Mouse (Mus musculus) heart, postnatal 36 days (tissue): Measurements from ENCODE around the gene Fam114a1. TPM values are rescaled to one million over a fixed set of nuclear protein-coding genes. Genes with fewer than 3 reads are reported as not detected.

Experiments used
- DNase-seq, 2 experiments: peaks; one replicate each; pipeline ENCODE4 v3.0.0; 2021 to 2022
- intact Hi-C: fragments of 180-260 bp; cut with DNase I; formaldehyde crosslinking; loops from one replicate; pipeline ENCODE4 v1.15.1; 2025
- total RNA-seq, 2 experiments: library from RNA; stranded (reverse); gene quantifications; 2 replicates each; pipeline ENCODE4 v1.2.3; 2021

Gene Fam114a1
- 10 to 100 TPM; 16.4 to 16.8 TPM for total RNA-seq

DNA sequence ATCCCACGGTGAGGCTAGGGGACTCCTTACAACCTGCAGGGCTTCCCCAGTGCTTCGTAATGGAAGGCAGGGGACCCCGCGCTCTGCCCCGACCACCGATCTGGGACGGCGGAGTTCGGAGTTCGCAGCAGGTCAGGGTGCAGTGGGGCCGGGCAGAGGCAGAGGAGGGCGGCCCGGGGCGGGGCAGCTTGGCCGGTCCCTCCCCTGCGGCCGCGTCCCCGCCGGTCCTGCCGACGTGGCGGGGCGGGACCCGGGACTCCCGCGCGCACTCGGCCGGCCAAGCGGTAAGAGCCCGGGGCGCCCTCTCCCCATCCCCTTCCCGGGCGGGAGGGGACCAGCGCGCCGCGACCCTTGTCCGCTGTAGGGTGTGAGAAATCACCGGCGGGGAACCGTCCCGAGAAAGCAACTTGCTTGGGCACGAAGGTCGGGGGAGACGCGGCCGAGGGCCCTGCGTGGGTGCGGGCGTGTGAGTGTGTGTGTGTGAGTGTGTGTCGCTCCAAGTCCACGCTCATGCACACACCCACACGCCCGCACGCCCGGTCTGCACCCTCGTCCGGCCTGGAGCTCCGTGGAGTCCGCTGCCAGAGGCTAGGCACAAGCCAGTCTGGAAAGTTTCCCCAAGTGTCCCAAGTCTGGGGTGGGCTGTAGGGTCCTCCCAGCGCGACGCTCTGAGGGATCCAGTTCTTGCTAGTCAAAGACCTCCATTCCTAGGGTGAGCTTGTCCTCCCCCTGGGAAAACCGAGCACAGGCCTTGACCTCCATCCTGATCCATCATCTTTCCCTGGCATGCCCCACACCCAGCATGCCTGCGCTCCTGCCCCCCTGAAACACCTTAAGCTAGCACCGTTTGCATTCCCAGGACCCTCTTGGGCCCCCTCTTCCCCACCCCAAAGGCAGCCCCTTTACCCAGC lies at the start of gene Fam114a1:
Fam114a1 (plus strand) TSS at position 211 of the 911 bp plus-strand sequence.
- DNase-seq: peak; percentile 85 to 86
- intact Hi-C loops: loop anchor here (10.0 kb wide), 1 partner anchor 85 kb away; no protein-coding TSS in a partner anchor

DNA sequence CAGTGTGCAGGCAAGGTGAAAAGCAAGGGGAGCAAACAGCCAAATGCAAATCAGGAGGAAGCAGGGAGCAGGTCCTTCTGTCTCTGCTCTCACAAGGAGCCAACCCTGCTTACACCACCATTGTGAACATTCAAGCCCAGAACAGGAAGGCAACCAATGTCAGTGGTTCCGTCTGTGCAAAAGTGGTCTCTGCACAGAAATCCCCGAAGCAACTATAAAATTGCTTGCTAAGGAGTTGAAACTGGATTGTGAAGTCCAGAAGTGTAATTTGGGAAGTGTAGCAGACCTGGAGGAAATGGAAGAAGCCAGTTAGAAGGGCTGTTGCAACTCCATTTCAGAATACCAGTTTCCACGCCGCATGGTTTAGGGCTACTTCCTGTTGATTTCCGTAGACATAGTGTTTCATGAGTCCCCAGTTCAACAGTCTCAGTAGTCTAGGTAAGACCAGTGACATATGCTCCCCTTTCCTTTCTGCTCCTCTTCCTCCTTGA lies 46.9 kb upstream of the Fam114a1 start:
- DNase-seq: no peak
- intact Hi-C loops: no loop called here

DNA sequence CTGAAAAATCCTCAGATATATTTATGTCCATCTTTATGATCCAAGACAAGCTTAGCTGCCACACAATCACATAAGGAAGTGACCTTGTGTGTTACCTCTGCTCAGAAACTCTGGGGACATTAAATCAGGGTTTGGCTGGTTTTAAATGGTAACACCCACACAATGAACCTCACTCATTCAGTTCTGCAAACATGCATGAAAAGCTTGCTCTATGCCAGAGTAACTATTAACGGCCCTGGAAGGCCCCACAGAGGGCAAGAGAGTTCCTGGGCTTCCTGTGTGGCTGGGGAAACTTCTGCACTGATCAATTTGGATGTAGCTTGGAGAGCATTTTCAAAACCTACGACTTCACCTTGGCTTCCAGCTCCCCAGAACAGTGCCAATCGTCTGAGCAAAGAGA lies 37.7 kb upstream of the Fam114a1 start:
- DNase-seq: no peak

DNA sequence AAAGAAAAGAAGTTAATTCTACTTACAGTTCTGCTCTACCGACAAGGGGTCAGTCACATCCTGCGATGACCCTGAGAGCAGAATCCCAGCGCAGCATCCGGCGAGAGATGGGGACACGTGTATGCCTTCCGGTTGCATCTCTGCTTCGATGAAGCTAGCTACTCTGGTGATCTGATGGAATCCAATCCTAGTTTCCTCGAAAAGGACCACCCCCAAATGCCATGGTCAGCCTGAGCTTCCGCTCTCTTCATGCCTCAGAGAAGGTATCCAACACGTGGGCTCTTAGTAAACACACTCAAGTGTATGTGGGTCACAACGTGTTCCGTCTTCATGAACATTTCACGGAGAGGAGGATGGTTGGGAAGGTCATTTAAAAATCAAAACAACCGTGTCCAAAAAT lies 37.1 kb upstream of the Fam114a1 start:
- no peak for DNase-seq
- intact Hi-C loops: loop anchor here (10.0 kb wide), 1 partner anchor 48 kb away; no protein-coding TSS in a partner anchor

More for the DNA sequence above, 37.7 kb upstream of the Fam114a1 start:
- intact Hi-C loops: loop anchor here (10.0 kb wide), 1 partner anchor 47 kb away; no protein-coding TSS in a partner anchor

DNA sequence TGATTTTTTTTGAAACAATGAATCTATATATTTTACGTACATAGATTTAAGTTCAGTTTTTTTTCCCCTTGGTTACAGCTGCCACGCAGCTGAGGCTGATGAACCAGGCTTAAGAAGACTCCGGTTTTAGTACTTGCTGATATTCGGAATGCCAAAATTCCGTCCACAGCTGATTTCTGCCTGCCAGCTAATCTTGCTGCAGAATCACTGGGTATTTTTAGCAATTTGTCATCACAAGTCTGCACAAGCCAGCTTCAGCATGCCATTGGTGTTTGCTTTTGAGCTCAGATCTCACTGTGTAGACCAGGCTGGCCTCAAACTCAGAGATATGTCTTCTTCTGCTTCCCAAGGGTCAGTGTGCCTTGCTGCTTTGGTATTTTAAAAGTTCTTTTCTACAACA lies 18.4 kb upstream of the Fam114a1 start:
- intact Hi-C loops: no loop called here

DNA sequence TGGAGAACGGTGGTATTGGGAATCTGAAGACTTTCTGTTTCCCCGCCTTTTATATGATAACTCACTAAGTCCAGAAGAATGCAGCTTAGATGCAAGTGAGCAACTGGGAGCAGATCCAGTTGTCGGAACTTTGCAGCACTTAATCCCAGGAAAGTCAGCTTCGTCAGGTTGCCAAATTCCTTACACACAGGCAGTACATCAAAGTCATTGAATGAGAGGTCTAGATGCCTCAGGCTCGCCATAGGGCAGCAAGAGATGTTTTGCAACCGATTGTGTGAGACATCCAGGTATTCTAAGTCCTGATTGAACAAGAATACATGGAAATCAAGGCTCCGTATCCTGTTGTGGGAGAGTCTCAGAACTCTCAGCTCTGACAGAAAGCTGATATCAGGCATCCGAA lies 14.9 kb upstream of the Fam114a1 start:
- intact Hi-C loops: loop anchor here (5.0 kb wide), 1 partner anchor 668 kb away; no protein-coding TSS in a partner anchor
- no peak for DNase-seq

More for the DNA sequence above, 18.4 kb upstream of the Fam114a1 start:
- DNase-seq: no peak

DNA sequence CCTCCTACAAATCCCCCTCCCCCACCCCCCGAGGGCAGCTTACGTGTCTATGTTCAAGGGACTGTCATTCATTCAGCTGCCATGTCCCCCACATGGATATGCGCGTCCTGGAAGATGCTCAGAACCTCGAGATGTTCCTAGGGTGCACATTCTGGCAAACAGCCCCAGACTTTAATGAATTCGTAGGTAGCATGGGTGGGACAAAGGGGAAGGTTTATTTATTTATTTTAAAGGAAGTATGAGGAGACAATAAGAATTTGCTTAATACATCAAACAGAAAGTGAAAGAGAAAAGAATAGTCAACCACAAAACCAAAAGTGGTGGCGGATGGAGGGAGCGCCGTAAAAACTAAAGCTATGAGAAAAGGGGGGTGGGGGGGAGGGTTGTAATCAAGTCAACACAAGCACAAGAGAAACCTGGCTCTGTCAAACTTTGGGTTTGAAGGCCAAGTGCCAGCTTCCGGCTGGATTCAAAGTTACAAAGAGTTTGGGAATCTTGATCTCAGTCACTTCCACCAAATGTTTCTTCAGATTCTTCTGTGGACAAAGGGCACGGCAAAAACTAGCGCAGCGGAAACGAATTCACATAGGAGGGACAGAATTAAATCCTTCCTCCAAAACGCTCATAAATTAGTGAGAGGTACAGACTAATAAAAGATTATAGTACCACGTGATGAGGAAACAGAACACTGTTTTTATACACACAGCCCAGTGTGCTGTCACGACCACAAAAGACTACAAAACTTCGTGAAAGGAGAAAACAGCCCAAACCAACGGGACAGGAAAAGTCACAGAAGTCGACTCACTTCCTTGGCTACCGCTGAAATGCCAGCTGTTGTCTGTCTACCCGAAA lies 10.7 kb upstream of the Fam114a1 start:
- DNase-seq: peak; percentile 17 to 29
- intact Hi-C loops: loop anchor here (5.0 kb wide), 1 partner anchor 672 kb away; no protein-coding TSS in a partner anchor

DNA sequence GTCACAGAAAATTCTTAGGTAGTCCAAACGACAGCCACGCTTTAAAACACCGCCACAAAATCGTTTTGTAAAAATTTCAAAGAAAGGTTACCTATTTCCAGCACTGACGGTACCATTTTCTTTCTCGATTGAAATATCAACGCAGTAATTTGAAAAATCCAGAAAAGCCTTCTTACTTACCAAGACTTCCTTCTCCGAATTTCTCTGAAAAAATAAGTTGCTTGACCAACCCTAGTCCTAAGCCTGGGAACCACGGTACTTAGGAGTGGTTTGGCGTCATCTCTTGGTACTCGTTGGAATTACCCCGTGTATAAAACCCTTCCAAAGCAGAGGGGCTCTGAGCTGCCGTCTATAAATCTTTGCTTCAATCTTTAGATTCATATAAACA lies 10.0 kb upstream of the Fam114a1 start, which contains the start of gene Tlr6:
Tlr6 (minus strand) TSS at position 255 of the 388 bp plus-strand sequence.
- DNase-seq: peak; percentile 64 to 79
- intact Hi-C loops: loop anchor here (5.0 to 10.0 kb wide), 2 partner anchors 75 to 673 kb away; no protein-coding TSS in a partner anchor

DNA sequence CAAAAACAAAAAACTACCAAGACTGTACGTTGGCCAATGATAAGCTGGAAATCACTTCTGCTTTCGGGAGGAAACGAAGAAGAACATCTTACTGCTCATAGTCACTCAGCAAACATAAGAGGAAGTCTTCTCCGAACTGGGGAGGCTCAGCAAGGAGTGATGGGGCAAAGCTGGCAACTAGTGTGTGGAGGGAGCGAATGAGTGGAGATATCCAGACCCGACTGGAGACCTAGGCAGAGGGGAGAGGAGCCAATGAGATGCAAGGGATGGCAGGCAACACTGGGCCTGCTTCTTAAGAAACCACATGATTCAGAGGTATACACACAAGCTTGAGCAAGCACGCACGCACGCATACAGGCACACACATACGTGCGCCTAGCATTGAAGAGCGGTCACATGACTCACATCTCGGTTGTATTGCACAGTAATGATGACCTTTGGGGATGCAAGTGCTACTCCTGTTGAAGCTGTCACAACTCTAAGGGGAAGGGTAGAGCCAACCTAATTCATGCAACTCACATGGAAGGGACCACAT lies 8.9 kb upstream of the Fam114a1 start:
- intact Hi-C loops: loop anchor here (10.0 kb wide), 1 partner anchor 76 kb away; no protein-coding TSS in a partner anchor

DNA sequence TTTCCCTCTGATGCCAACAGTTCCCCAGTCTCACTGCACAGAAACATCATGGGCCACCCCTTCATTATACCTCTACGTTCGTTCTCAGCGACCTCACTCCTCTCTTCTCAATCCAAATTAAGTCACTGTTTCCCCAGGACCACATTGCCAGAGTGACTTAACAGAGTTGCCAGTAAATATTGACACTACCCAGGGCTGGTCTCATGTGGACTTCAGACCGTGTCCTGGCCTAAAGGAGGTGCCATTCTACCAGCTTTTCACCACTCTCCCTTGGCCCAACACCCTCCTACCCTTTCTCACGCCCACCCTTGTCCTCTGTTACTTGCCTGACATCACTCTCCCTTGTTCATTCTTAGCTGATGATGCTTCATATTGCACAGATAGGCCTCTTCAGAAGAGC lies 6.6 kb upstream of the Fam114a1 start:
- intact Hi-C loops: loop anchor here (10.0 kb wide), 1 partner anchor 78 kb away; no protein-coding TSS in a partner anchor
- no peak for DNase-seq

More for the DNA sequence above, 8.9 kb upstream of the Fam114a1 start:
- DNase-seq: peak in 1 of 2 experiments; percentile 15

DNA sequence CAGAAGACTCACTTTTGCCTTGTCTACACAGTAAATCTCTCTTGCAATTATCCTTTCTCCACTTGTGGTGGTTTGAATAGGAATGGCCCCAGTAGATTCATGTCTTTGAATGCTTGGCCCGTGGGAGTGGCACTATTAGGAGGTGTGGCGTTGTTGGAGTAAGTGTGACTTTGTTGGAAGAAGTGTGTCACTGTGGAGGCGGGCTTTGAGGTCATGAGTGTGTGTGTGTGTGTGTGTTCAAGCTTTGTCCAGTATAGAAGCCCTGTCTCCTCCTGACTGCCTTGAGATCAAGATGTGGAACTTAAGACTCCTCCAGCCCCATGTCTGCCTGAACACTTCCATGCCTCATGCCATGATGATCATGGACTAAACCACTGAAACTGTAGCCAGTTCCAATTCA lies 6.1 kb upstream of the Fam114a1 start:
- DNase-seq: no peak
- intact Hi-C loops: loop anchor here (10.0 kb wide), 1 partner anchor 79 kb away; no protein-coding TSS in a partner anchor

DNA sequence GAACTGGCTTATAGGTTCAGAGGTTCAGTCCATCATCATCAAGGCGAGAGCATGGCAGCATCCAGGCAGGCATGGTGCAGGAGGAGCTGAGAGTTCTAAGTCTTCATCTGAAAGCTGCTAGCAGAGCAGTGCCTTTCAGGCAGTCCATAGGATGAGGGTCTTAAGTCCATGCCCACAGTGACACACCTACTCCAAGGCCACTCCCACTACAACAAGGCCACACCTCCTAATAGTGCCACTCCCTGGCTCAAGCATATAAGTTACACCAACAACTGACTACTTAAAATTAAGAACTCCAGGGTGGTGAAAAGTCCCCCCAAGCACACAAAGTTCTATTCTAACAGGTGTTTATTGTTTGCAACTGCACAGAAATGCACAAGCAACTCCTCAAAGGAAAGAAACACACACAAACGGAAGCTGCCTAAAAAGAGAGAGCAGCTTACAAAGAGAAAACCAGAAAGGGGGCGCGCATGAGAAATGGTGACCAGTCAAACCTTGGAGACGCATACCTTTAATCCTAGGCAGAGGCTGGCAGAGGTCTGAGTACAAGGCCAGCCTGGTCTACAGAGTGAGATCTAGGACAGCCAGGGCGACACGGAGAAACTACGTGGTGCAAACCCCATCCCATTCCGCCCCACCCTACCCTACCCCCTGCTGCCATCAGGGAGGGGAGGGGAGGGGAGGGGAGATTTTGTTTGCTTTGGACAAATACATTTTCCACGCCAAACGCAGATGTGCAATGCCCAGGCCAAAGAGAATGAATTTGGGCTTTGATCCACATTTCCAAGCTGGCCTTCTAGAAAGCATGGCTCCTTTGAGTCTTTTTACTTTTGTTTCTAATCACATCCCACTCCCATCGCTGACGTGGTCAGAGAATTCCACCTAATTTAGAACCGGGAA lies 660 bp upstream of the Fam114a1 start:
- intact Hi-C loops: loop anchor here (10.0 kb wide), 1 partner anchor 84 kb away; no protein-coding TSS in a partner anchor
- peak; percentile 41 to 52 for DNase-seq

DNA sequence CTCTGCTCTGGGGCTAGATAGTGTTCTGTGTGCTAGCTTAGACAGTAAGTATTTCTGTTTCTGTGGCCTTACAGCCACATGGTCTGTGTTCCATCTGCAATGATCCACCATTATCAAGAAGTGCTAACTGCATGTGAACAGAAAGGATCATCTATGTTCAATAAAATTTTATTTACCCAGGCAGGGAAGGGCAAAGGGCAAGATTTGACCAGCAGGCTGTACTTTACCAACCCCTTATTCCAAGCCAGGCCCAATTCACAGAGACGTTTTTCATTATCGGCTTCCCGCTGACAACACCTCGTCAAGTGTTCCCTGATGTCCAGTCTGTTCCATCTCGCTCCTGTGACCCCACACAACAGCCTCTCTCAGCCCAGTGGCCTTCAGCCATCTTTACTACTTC lies 5.2 kb downstream of the Fam114a1 start:
- intact Hi-C loops: no loop called here
- DNase-seq: no peak

DNA sequence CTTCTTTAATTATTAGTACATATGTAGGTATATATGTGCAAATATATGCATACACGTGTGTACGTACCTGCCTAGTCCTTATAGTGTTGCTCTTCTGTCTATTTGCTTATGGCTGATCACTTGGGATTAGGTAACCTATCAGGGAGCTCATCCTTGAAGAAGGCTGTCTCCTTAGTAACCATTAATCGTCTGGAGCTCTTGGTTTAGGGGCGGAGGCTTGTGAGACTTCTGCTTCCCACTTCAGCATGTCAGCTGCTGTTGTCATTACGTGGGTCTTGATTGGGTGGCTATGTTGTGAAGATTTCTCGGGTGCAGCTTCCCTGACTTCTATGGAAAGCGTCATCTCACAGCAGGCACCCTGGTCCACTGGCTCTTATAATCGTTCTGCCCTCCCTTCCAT lies 7.3 kb downstream of the Fam114a1 start:
- no peak for DNase-seq
- intact Hi-C loops: no loop called here

DNA sequence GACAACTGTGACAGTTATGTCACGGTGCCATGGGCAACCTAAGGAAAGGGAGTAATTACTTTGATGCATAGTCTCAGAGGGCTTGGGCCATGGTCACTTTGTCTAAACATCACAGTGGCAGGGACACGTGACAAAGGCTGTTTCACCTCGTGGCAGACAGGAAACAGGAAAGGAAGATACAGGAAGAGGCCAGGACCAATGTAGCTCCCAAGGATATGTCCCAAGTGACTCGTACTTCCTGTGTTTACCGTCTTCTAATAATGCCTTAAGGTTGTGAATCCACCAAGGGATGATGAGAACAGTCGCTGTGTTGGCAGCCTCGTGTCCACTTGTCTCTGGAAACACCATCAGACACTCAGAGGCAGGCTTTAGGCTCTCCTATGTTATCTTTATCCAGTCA lies 16.1 kb downstream of the Fam114a1 start:
- DNase-seq: peak; percentile 10 to 18
- intact Hi-C loops: no loop called here

DNA sequence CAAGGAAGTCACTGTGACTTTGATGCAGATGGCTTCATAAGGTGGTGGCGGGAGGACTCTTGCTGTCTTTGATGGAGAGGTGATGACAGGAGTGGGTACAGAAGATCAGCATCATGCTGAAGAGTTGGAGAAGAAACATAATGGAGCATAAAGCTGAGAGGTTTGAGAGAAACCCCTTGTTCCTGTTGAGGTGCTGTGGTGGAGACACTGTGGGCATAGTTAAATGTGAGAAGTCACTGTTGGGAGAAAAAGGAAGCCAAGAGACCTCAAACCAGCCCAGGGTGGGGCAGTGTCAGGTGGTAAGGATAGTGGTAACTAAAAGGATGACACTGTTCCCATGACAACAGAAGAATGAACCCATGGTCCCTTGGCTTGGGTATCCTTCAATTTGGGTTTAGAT lies 20.1 kb downstream of the Fam114a1 start:
- intact Hi-C loops: no loop called here
- DNase-seq: no peak

DNA sequence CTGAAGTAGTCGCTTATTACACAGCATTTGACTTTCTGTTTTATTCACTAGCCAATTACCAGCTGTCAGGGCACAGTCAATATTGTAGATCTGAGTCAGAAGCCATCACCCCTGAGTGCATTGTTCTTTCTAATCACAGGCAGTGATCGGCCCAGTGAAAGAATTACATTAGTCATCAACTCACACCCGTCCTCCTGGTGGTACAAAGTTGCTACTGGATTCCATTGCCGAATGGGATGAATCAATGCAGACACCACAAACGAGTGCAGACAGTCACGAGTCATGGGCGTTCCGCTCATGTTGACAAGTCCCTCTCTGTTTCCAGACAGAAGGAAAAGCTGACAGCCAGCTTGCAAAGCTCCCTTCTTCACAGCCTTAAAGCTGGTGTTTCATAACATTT lies 22.7 kb downstream of the Fam114a1 start:
- intact Hi-C loops: no loop called here

DNA sequence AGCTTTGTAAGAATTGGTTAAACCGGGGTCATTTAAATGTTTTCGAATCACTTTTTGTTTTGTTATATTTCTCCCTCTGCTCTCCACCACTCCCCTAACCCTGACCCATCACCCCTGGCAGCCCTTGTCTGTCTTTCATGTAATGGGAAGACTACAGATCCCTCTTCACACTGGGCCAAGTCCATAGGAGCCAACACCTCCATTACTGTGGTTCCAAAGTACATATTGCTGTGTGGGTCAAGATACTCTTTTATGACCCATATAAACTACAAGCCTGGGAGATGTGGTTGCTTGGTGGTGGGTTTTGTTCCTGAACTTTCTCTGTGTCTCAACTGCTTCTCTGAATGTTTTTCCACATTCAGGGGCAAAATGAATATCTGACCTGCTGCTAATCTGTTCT lies 25.5 kb downstream of the Fam114a1 start:
- DNase-seq: no peak
- intact Hi-C loops: no loop called here

More for the DNA sequence above, 22.7 kb downstream of the Fam114a1 start:
- no peak for DNase-seq
